Comparison of ENCODE assay signal across 16 mouse cellular contexts in the genomic region with DNA sequence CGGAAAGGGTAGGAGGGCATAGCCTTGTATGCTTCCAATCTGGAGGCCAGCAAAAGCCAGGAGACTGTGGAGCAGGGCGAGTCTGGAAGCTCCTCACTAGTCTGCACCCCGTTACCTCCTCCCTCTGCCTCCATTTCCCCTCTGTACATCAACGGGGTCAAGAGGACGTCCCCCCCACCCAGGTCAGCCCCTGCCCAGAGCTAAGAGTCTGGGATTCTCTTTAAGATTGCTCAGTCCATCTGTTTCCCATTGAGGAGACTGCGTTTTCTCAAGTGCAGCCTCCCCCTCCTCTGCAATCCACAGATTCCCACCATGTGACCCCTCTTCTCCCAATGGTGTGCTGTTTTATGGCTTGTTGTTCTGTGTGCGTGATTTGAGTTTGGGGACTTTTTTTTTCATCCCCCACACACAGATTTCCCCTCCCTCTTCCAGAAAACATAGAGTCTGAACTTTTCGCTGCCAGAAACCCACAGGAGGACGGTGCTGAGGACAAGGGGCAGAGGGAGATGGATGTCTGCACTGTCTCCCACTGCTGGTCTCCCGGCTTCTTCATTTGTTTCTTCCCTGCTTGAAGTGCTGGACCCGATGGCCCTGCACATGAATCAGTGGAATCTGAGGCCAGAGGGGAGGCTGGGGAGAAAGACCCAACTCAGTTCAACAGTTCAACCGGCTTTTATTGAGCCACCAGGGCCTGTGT.
DNase-seq lines count a peak whose midpoint lies in the region; ATAC-seq and TF ChIP-seq lines count a peak whose summit lies in the region.
"Had no signal": no experiment of that assay in that cellular context is flagged by ENCODE, and none has a peak within 500 bp of the region (broad histone marks: within the 10 kb centered on the region; RNA-seq: fewer than 3 reads in every experiment).

No protein-coding gene starts in this region.

- no peaks in the 10 kb centered on the region for H3K9me3 ChIP-seq in kidney, embryonic 14.5 days (ENCODE audit: control insufficient read depth, low read length)
- H3K9me3 ChIP-seq in embryonic facial prominence, embryonic 13.5 days, result no peaks in the 10 kb centered on the region
- H3K9me3 ChIP-seq in limb, embryonic 12.5 days, result no peaks in the 10 kb centered on the region
- H3K9me3 ChIP-seq in stomach, embryonic 16.5 days (replicated peaks; ENCODE audit: control insufficient read depth, low read length), result no peaks in the 10 kb centered on the region
- H3K9me3 ChIP-seq: heart, embryonic 12.5 days had no signal

- no peaks in the 10 kb centered on the region for H3K4me1 ChIP-seq in kidney, embryonic 14.5 days (ENCODE audit: control insufficient read depth, insufficient read depth, low read length)
- H3K4me1 ChIP-seq in kidney, adult 2 months (ENCODE audit: control insufficient read depth, insufficient read depth, low read length), result no peaks in the 10 kb centered on the region
- H3K4me1 ChIP-seq in embryonic facial prominence, embryonic 13.5 days, result peaks cover 57% of the 10 kb centered on the region
- H3K4me1 ChIP-seq in limb, embryonic 12.5 days (replicated peaks), result peaks cover 48% of the 10 kb centered on the region
- H3K4me1 ChIP-seq in stomach, embryonic 16.5 days (ENCODE audit: control insufficient read depth, insufficient read depth, low read length), result no peaks in the 10 kb centered on the region
- H3K4me1 ChIP-seq: heart, embryonic 12.5 days had no signal

- TF ChIP-seq POLR2A in kidney, adult 2 months (IDR thresholded peaks at IDR 0.05; ENCODE audit: low read depth, low read length), result no peak

- H3K4me2 ChIP-seq in kidney, embryonic 14.5 days (replicated peaks; ENCODE audit: low read depth, low read length), result no peak overlapping the region
- H3K4me2 ChIP-seq in embryonic facial prominence, embryonic 13.5 days, result peak overlapping the region; percentile 43
- peak overlapping the region; percentile 35 for H3K4me2 ChIP-seq in limb, embryonic 12.5 days
- no peak overlapping the region for H3K4me2 ChIP-seq in stomach, embryonic 16.5 days (ENCODE audit: low read depth, low read length)
- H3K4me2 ChIP-seq: heart, embryonic 12.5 days had no signal

- WGBS in kidney, embryonic 14.5 days, result 32% methylated on average over 12 of the region's 12 CpGs
- 47% methylated on average over 12 of the region's 12 CpGs for WGBS in kidney, adult 2 months
- 19% methylated on average over 12 of the region's 12 CpGs for WGBS in embryonic facial prominence, embryonic 13.5 days
- 11% methylated on average over 12 of the region's 12 CpGs for WGBS in limb, embryonic 12.5 days
- WGBS in stomach, embryonic 16.5 days, result 41% methylated on average over 12 of the region's 12 CpGs

- H3K27me3 ChIP-seq in kidney, embryonic 14.5 days (ENCODE audit: control insufficient read depth, insufficient read depth, low read length), result peaks cover 61% of the 10 kb centered on the region
- H3K27me3 ChIP-seq in kidney, adult 2 months (replicated peaks; ENCODE audit: control insufficient read depth, insufficient read depth, low read length), result no peaks in the 10 kb centered on the region
- H3K27me3 ChIP-seq in embryonic facial prominence, embryonic 13.5 days, result no peaks in the 10 kb centered on the region; the same call in 1 of the 2 replicates
- peaks cover 6% of the 10 kb centered on the region; the same call in 1 of the 2 replicates for H3K27me3 ChIP-seq in limb, embryonic 12.5 days
- H3K27me3 ChIP-seq in stomach, embryonic 16.5 days (ENCODE audit: control insufficient read depth, insufficient read depth, low read length), result no peaks in the 10 kb centered on the region; the same call in 1 of the 2 replicates

- no peak overlapping the region for H3K27ac ChIP-seq in kidney, embryonic 14.5 days (ENCODE audit: low read depth, low read length)
- H3K27ac ChIP-seq in kidney, adult 2 months (ENCODE audit: insufficient read depth, low read depth, low read length), result no peak overlapping the region
- peak overlapping the region; percentile 91 for H3K27ac ChIP-seq in embryonic facial prominence, embryonic 13.5 days
- peak overlapping the region; percentile 81 for H3K27ac ChIP-seq in limb, embryonic 12.5 days
- H3K27ac ChIP-seq in stomach, embryonic 16.5 days (ENCODE audit: low read length), result no peak overlapping the region

- H3K9ac ChIP-seq in kidney, embryonic 14.5 days (ENCODE audit: low read depth, low read length), result no peak overlapping the region
- peak overlapping the region; percentile 40; the same call in 1 of the 2 replicates for H3K9ac ChIP-seq in embryonic facial prominence, embryonic 13.5 days
- H3K9ac ChIP-seq in limb, embryonic 12.5 days (replicated peaks), result peak overlapping the region; percentile 14; the same call in 1 of the 2 replicates
- H3K9ac ChIP-seq in stomach, embryonic 16.5 days (ENCODE audit: low read length), result no peak overlapping the region
- H3K9ac ChIP-seq: heart, embryonic 12.5 days had no signal

- no peak for TF ChIP-seq CTCF in kidney, adult 2 months (conservative IDR thresholded peaks at IDR 0.05; ENCODE audit: insufficient read depth, insufficient read length, low read depth, low read length)

- H3K4me3 ChIP-seq in kidney, embryonic 14.5 days (ENCODE audit: low read length), result no peak overlapping the region
- no peak overlapping the region for H3K4me3 ChIP-seq in kidney, adult 2 months (ENCODE audit: insufficient read depth, low read depth, low read length)
- H3K4me3 ChIP-seq in embryonic facial prominence, embryonic 13.5 days, result no peak overlapping the region
- 0 out of 2 replicates have a peak overlapping the region, but pooled peaks have one; percentile 9 for H3K4me3 ChIP-seq in limb, embryonic 12.5 days (replicated peaks)
- H3K4me3 ChIP-seq in stomach, embryonic 16.5 days (replicated peaks; ENCODE audit: low read length), result no peak overlapping the region
- H3K4me3 ChIP-seq: erythroblast, embryonic 14.5 days; heart, embryonic 12.5 days; myocyte had no signal

- no peak for DNase-seq in kidney, adult 2 months
- DNase-seq in adrenal gland, adult 2 months, result no peak
- no peak for DNase-seq in spleen, adult 18-20 months
- DNase-seq: cerebellum, adult 9-11 months; gastrocnemius, postnatal 14 days; liver; retina, postnatal 1 day; thymus, adult 18-20 months had no signal

- H3K36me3 ChIP-seq in kidney, embryonic 14.5 days (ENCODE audit: control insufficient read depth, insufficient read depth, low read length), result no peaks in the 10 kb centered on the region
- no peaks in the 10 kb centered on the region for H3K36me3 ChIP-seq in kidney, adult 2 months (ENCODE audit: control insufficient read depth, insufficient read depth, low read length)
- no peaks in the 10 kb centered on the region for H3K36me3 ChIP-seq in embryonic facial prominence, embryonic 13.5 days
- no peaks in the 10 kb centered on the region for H3K36me3 ChIP-seq in limb, embryonic 12.5 days
- H3K36me3 ChIP-seq in stomach, embryonic 16.5 days (ENCODE audit: control insufficient read depth, insufficient read depth, low read length), result no peaks in the 10 kb centered on the region
- H3K36me3 ChIP-seq: heart, embryonic 12.5 days had no signal

- peak; percentile 47; the same call in 1 of the 2 replicates for ATAC-seq in kidney, embryonic 14.5 days (ENCODE audit: low FRiP score, low TSS enrichment)
- peak; percentile 67 for ATAC-seq in embryonic facial prominence, embryonic 13.5 days (ENCODE audit: insufficient number of reproducible peaks, insufficient read depth, low FRiP score, low TSS enrichment, low read depth)
- peak; percentile 79 for ATAC-seq in limb, embryonic 12.5 days (ENCODE audit: insufficient number of reproducible peaks, insufficient read depth, low FRiP score, low TSS enrichment, low read depth)
- peak; percentile 31; the same call in 1 of the 2 replicates for ATAC-seq in stomach, embryonic 16.5 days (ENCODE audit: insufficient read depth, low FRiP score)
- ATAC-seq: lung, postnatal 0 days had no signal

Comparison
In these comparisons a context has a peak if more than half of its experiments do, and no peak if none do; other contexts are left out.
1. H3K27ac ChIP-seq: peak in embryonic facial prominence, embryonic 13.5 days (single experiment) and limb, embryonic 12.5 days (single experiment); none in kidney, embryonic 14.5 days (single experiment), kidney, adult 2 months (single experiment) and stomach, embryonic 16.5 days (single experiment).
2. H3K4me2 ChIP-seq: peak in embryonic facial prominence, embryonic 13.5 days (single experiment) and limb, embryonic 12.5 days (single experiment); none in kidney, embryonic 14.5 days (single experiment) and stomach, embryonic 16.5 days (single experiment).
3. H3K9ac ChIP-seq: peak in embryonic facial prominence, embryonic 13.5 days (single experiment) and limb, embryonic 12.5 days (single experiment); none in kidney, embryonic 14.5 days (single experiment) and stomach, embryonic 16.5 days (single experiment).
4. Peak in every context shown above with its lines, with median percentiles within 50 percentile points of each other: ATAC-seq.